Mouse (Mus musculus) testis, adult 2 months (tissue): ENCODE data around the gene Palm3.

ENCODE experiments used
- CTCF ChIP-seq: fragments of 200-500 bp; IDR thresholded peaks from 2 replicates; pipeline ENCODE4 v1.5.1; 2012; ENCODE audit warnings: low read depth, mild to moderate bottlenecking, inconsistent platforms, low read length, moderate library complexity; ENCODE audit not compliant: control insufficient read depth, insufficient read depth, insufficient replicate concordance
- POLR2A ChIP-seq: fragments of 200-500 bp; IDR thresholded peaks from 2 replicates; pipeline ENCODE4 v1.6.1; 2012; ENCODE audit warnings: low read depth, mild to moderate bottlenecking, inconsistent platforms, low read length, moderate library complexity; ENCODE audit not compliant: control insufficient read depth

- TF ChIP-seq POLR2A (no peak), CTCF (no peak)
Measured at GRCm38 (mm10) chr8:84072321-84072720, 51.0 kb downstream of the Palm3 start.
